Mouse (Mus musculus) CD8-positive naive resting alpha-beta T cell, adult 57 days (primary cell): ENCODE measurements around the gene Ugp2. TPM values are rescaled to one million over a fixed set of nuclear protein-coding genes. Genes with fewer than 3 reads are reported as not detected.

ENCODE experiments used
- total RNA-seq: library from RNA; stranded (reverse); gene quantifications from one replicate; pipeline ENCODE4 v1.2.4, GENCODE M21; 2023

Gene Ugp2
- 23.9 TPM for total RNA-seq

DNA sequence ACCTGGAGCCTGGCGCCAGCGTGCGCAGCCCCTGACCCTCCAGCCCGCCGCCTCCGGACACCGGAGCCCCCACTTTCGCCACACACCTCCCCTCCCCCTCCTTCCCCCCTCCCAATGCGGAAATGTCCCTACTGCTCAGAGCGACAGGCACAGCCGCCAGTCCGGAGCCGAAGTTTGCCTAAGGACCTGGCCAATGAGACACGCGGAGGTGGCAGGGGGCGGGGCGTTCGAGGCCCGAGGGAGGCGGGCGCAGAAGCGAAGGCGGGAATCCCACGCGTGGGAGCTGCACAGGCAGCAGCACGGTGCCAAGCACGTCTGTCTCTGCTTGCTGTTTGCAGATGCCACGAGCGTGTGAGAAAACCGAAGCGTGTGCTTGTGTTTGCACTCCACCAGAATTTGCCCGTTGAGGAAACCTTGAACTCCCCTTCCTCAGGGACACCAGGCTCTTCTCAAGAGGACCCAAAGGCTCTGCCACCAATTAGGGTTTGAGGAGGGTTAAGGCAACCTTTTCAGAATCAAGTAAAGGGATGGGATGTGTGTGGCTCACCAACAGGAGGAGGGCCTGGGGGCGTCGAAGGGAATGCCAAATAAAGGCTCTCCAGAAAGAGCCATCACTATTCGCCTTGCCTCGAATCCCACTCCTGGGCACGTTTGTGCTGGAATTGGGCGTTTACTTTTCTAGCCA, at the start of gene Ugp2:
TSS of gene Ugp2 (minus strand) at position 80 of the 685 bp plus-strand sequence.

Other genes with a start within 250 kb of the Ugp2 start
- gene Vps54, start 131.9 kb downstream of the Ugp2 start, total RNA-seq = 79.5 TPM
- gene Wdpcp, start 201.0 kb upstream of the Ugp2 start, total RNA-seq = 0.18 TPM
- gene Mdh1, start 201.2 kb upstream of the Ugp2 start, total RNA-seq = 106 TPM